Mouse (Mus musculus) myocyte (in vitro differentiated cells): ENCODE results near the gene Dennd2c.

Experiments
- CEBPB ChIP-seq: IDR thresholded peaks from 2 replicates; pipeline ENCODE4 v1.6.1; 2011; ENCODE audit warnings: mild to moderate bottlenecking, moderate library complexity; ENCODE audit not compliant: poor library complexity, insufficient read depth, severe bottlenecking
- MAX ChIP-seq: IDR thresholded peaks from one replicate; pipeline ENCODE4 v1.6.1; 2011; ENCODE audit warnings: low read depth, mild to moderate bottlenecking, control low read depth
- POLR2A ChIP-seq: IDR thresholded peaks from one replicate; pipeline ENCODE4 v1.6.1; 2011; ENCODE audit warnings: low read depth, mild to moderate bottlenecking, control low read depth, moderate library complexity; ENCODE audit not compliant: insufficient read length
- POLR2AphosphoS2 ChIP-seq: IDR thresholded peaks from one replicate; pipeline ENCODE4 v1.6.1; 2011; ENCODE audit warnings: low read depth, control low read depth; ENCODE audit not compliant: insufficient read length
- TCF12 ChIP-seq: IDR thresholded peaks from one replicate; pipeline ENCODE4 v1.6.1; 2011; ENCODE audit warnings: mild to moderate bottlenecking, control low read depth; ENCODE audit not compliant: poor library complexity, insufficient read depth, severe bottlenecking
- USF1 ChIP-seq: IDR thresholded peaks from one replicate; pipeline ENCODE4 v1.6.1; 2011; ENCODE audit warnings: low read depth, mild to moderate bottlenecking, control low read depth, moderate library complexity

GRCm38 (mm10) chr3:103123636-103124035 lies 21.2 kb downstream of the Dennd2c start:
- TF ChIP-seq TCF12 (no peak), POLR2A (no peak), CEBPB (no peak), MAX (no peak), USF1 (no peak), POLR2AphosphoS2 (no peak)
